Mouse (Mus musculus) ES-E14 (cell line): Measurements from ENCODE around the gene Nedd1.

ENCODE experiments used
- CHD2 ChIP-seq: IDR thresholded peaks from 2 replicates; pipeline ENCODE4 v1.6.1; 2014; ENCODE audit warnings: mild to moderate bottlenecking, low read depth, low read length, inconsistent platforms
- HCFC1 ChIP-seq: IDR thresholded peaks from 2 replicates; pipeline ENCODE4 v1.6.1; 2012; ENCODE audit warnings: low read length, inconsistent platforms, borderline replicate concordance; ENCODE audit not compliant: insufficient read depth
- MAFK ChIP-seq: IDR thresholded peaks from 2 replicates; pipeline ENCODE4 v1.6.1; 2014; ENCODE audit warnings: mild to moderate bottlenecking, low read depth, low read length, inconsistent platforms; ENCODE audit not compliant: insufficient read depth

- TF ChIP-seq CHD2, result no peak
- TF ChIP-seq MAFK, result no peak
- TF ChIP-seq HCFC1, result no peak
These were observed 73.1 kb downstream of the Nedd1 start for GRCm38 (mm10) chr10:92649096-92649495.
